In the genomic region with DNA sequence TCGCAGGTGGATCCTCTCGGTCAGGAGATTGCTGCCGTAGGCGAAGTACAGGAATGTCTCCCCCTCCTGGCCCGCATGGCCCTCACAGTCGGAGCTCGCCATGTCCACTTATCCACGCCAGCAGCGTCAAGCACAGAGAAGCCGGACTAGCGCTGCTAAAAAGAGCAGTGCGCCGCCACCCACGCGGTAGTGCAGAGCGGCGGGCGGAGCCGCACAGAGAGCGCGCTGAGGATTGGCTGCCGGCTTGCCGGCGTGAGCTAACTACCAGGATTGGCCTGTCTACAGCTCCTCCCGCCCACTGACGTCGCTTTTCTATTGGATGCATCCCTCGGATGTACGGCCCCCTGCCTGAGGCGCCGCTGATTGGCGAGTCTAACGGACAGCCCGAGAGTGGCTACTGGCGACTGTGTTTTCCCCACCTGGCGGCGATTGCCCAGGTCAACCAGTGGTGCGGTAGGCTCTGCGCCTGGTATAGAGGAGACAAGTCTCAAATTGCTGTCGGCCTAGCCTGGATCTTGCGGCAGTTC, we compare ENCODE assay signal across 8 mouse cellular contexts. TPM values are rescaled to one million over a fixed set of nuclear protein-coding genes. Genes with fewer than 3 reads are reported as not detected.
DNase-seq lines count a peak whose midpoint lies in the region; ATAC-seq lines count a peak whose summit lies in the region.

TSS of gene Ggct (minus strand) at position 217 of the 527 bp plus-strand sequence.

- H3K4me2 ChIP-seq in hindbrain, embryonic 11.5 days (replicated peaks; ENCODE audit: low read depth, low read length), result peak within 1 kb of the TSS; percentile 87

- H3K27me3 ChIP-seq in hindbrain, embryonic 11.5 days (ENCODE audit: control insufficient read depth, insufficient read depth, low read length), result no peaks in the 10 kb centered on the region

- no peak within 1 kb of the TSS for H3K27ac ChIP-seq in hindbrain, embryonic 11.5 days (ENCODE audit: low read depth, low read length)

- WGBS in hindbrain, embryonic 11.5 days, result 2% methylated on average over 41 of the region's 41 CpGs

- no peaks in the 10 kb centered on the region for H3K9me3 ChIP-seq in hindbrain, embryonic 11.5 days (ENCODE audit: control insufficient read depth, low read length)

- H3K4me3 ChIP-seq in hindbrain, embryonic 11.5 days (ENCODE audit: low read depth, low read length), result peak within 1 kb of the TSS; percentile 53

- no peaks in the 10 kb centered on the region for H3K4me1 ChIP-seq in hindbrain, embryonic 11.5 days (replicated peaks; ENCODE audit: control insufficient read depth, insufficient read depth, low read length)

- DNase-seq in Muller cell, postnatal 12 days (ENCODE audit: inconsistent ontology term), result peak; percentile 97
- DNase-seq in cerebellum, adult 9-11 months, result peak; percentile 99
- peak; percentile 95 to 97 for DNase-seq in frontal cortex, adult 2 months (ENCODE audit: extremely low spot score in 1 of 2, low spot score in 1 of 2)
- DNase-seq in hindbrain, embryonic 11.5 days (ENCODE audit: low spot score), result peak; percentile 95
- peak; percentile 91 to 93 for DNase-seq in layer of hippocampus, postnatal 10 days (ENCODE audit: low spot score in 2 of 2)
- DNase-seq in lung, postnatal 10 days, result peak; percentile 97
- DNase-seq in ovary, postnatal 36 days (ENCODE audit: low spot score), result peak; percentile 95
- DNase-seq in thymus, postnatal 25 days, result peak; percentile 90

- H3K36me3 ChIP-seq in hindbrain, embryonic 11.5 days (ENCODE audit: control insufficient read depth, insufficient read depth, low read length), result no peaks in the 10 kb centered on the region

- peak; percentile 100 for ATAC-seq in hindbrain, embryonic 11.5 days (ENCODE audit: low FRiP score)

- peak within 1 kb of the TSS; percentile 54; the same call in 1 of the 2 replicates for H3K9ac ChIP-seq in hindbrain, embryonic 11.5 days (ENCODE audit: low read depth, low read length)

RNA-seq across cellular contexts. Expression of gene Ggct, which starts in this region (rescaled TPM):
- polyA plus RNA-seq in frontal cortex, adult 2 months (2012; rRNA removed), result 15.2 and 17.5 TPM in 2 replicates
- 18.2 and 18.9 TPM in 2 replicates for polyA plus RNA-seq in hindbrain, embryonic 11.5 days (2014; fragmentation: Nextera tagmentation; extraction: Ambion mirVana)
- 10 to 100 TPM; 37.8 to 39.9 TPM for total RNA-seq in layer of hippocampus, postnatal 10 days (2021)
